Mouse (Mus musculus) small intestine, adult 2 months (tissue): Measurements from ENCODE around the gene Agap1.

Experiments used
- CTCF ChIP-seq: fragments of 200-500 bp; IDR thresholded peaks from 2 replicates; pipeline ENCODE4 v1.5.1; 2012; ENCODE audit warnings: low read depth, mild to moderate bottlenecking, control low read depth, inconsistent platforms, low read length, moderate library complexity, mixed read lengths; ENCODE audit not compliant: insufficient replicate concordance, insufficient read length; ENCODE audit errors: extremely low read depth
- POLR2A ChIP-seq: fragments of 200-500 bp; IDR thresholded peaks from 2 replicates; pipeline ENCODE4 v1.6.1; 2012; ENCODE audit warnings: low read depth, mild to moderate bottlenecking, control low read depth, inconsistent platforms, low read length, moderate library complexity

DNA sequence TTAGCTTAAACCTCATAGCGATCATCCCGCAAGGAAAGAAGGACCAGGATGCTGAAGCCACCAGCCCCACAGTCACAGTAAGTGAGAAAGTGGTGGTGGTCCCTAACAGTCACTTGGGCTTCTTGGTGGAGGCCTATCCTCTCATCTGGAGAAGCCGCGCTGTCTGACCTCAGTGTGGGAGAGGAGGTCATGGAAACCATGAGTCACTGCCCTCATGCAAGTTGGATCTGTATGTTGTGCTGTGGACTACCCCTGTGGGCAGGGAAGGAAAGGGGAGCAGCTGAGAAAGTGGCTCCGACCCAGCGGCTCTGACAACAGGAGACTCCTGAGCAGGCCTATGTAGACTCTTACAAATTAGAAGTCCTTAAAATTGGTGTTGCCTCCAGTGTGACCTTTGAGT is 280.5 kb downstream of the Agap1 start:
- TF ChIP-seq POLR2A: no peak
- no peak for TF ChIP-seq CTCF
